ENCODE assay signal across 8 mouse cellular contexts in the genomic region with DNA sequence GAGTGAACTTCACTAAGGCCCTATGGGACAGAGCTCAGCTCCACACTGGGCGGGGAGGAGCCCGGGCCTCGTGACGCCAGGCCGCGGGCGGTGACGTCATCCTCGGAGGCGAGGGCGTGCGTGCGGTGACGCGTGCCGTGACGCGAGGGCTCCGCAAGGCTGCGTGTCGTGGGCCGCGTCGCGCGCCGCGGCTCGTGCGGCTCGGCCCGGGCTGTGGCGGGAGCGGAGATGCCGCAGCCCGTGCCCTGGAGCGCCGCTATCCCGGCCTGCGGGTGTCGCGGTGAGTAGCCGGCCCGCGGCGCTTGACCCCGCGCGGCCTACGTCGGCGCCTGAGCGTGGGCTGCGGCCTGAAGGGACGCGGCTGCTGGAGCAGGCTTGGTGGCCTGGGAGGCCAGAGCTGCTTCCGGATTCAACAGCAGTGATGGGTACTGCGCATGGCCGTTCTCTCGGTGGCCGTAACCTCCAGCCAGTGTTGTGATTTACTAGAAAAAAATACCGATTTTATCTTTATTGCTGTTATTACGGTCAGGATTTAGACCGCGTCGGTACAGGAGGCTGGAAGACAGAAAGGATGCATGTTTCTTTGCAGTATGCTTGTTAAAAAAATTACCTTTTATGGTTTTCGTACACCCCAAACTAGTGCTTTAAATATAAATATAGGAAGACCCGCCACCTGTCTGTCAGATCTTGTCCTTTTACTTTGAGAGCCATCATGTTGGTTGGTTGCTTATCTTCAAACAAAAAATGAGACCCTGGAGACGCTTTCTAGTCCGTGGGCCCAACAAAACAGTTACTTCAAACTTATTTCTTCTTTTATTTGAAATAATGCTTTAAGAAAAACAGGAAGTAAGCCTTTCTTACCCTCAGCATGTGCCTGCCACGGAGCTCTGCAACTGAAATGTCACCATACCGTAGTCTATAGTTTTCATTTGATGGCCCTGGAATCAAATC. TPM values are rescaled to one million over a fixed set of nuclear protein-coding genes. Genes with fewer than 3 reads are reported as not detected.
DNase-seq lines count a peak whose midpoint lies in the region; ATAC-seq lines count a peak whose summit lies in the region.

A gene (minus strand): TSS at position 402 of the 951 bp plus-strand sequence.

- no peaks in the 10 kb centered on the region for H3K36me3 ChIP-seq in hindbrain, embryonic 14.5 days (replicated peaks; ENCODE audit: control insufficient read depth, insufficient read depth)

- peak; percentile 97 for ATAC-seq in hindbrain, embryonic 14.5 days (ENCODE audit: low FRiP score)

- H3K27me3 ChIP-seq in hindbrain, embryonic 14.5 days (ENCODE audit: control insufficient read depth, insufficient read depth, low read length) = no peaks in the 10 kb centered on the region

- no peaks in the 10 kb centered on the region for H3K9me3 ChIP-seq in hindbrain, embryonic 14.5 days (ENCODE audit: control insufficient read depth, low read length)

- peak within 1 kb of the TSS; percentile 77 for H3K9ac ChIP-seq in hindbrain, embryonic 14.5 days

- H3K27ac ChIP-seq in hindbrain, embryonic 14.5 days = peak within 1 kb of the TSS; percentile 89

- DNase-seq in NIH3T3 (ENCODE audit: low read depth) = peak; percentile 95
- peak; percentile 91 for DNase-seq in cerebellum, adult 9-11 months
- DNase-seq in frontal cortex, postnatal 25 days (ENCODE audit: low spot score in 2 of 2) = peak; percentile 71 to 84
- DNase-seq in hindbrain, embryonic 14.5 days (ENCODE audit: low spot score) = peak; percentile 94
- peak; percentile 89 to 93 for DNase-seq in layer of hippocampus, postnatal 25 days (ENCODE audit: extremely low spot score in 1 of 2, low spot score in 1 of 2)
- DNase-seq in lung, postnatal 14 days = peak; percentile 90
- DNase-seq in ovary, postnatal 36 days (ENCODE audit: low spot score) = peak; percentile 86
- DNase-seq in thymus, postnatal 14 days = peak; percentile 90

- peaks cover 11% of the 10 kb centered on the region for H3K4me1 ChIP-seq in hindbrain, embryonic 14.5 days (replicated peaks; ENCODE audit: control insufficient read depth, insufficient read depth, low read length)

- H3K4me3 ChIP-seq in hindbrain, embryonic 14.5 days (replicated peaks; ENCODE audit: low read length) = peak within 1 kb of the TSS; percentile 61

- WGBS in hindbrain, embryonic 14.5 days = 5% methylated on average over 72 of the region's 72 CpGs

- H3K4me2 ChIP-seq in hindbrain, embryonic 14.5 days (replicated peaks) = peak within 1 kb of the TSS; percentile 65

RNA-seq across cellular contexts. Expression of the gene that starts here (rescaled TPM):
- polyA plus RNA-seq in hindbrain, embryonic 14.5 days (2014; fragmentation: Nextera tagmentation; extraction: Ambion mirVana) = 1.7 TPM in 1 of 2 replicates, not detected in the other
- total RNA-seq in layer of hippocampus, postnatal 25 days (2021) = not detected

Comparison
In these comparisons a context has a peak if more than half of its experiments do, and no peak if none do; other contexts are left out.
1. Peak in every context shown above with its lines: DNase-seq, ATAC-seq, H3K4me3 ChIP-seq and H3K27ac ChIP-seq.
2. Peak in DNase-seq in layer of hippocampus, postnatal 25 days; RNA of the gene not detected or under 1 TPM.